Mouse (Mus musculus) MEL (cell line): ENCODE measurements around the gene Mss51. TPM values are rescaled to one million over a fixed set of nuclear protein-coding genes. Genes with fewer than 3 reads are reported as not detected.
A peak's percentile ranks its signal among the peaks of the same experiment; 100 is the strongest.

ENCODE experiments used
- DNase-seq: peaks from one replicate; pipeline ENCODE4 v3.0.0; 2011; ENCODE audit warnings: low read depth, low spot score
- H3K27ac ChIP-seq: 2 replicates; pipeline ENCODE4 v1.5.1; 2012; ENCODE audit warnings: low read depth, mild to moderate bottlenecking, control low read depth, low read length, moderate library complexity; ENCODE audit not compliant: control insufficient read depth
- H3K27me3 ChIP-seq, 2 experiments: fragments of 150-350 bp in 1 of 2; sonication (generic) in 1 of 2; 2 replicates each; pipeline ENCODE4 v1.6.1; 2012; ENCODE audit warnings: low read length in 2 of 2, mild to moderate bottlenecking in 2 of 2, improper control_type of control experiment in 1 of 2, moderate library complexity in 1 of 2; ENCODE audit not compliant: insufficient read depth in 2 of 2, control insufficient read depth in 1 of 2
- H3K36me3 ChIP-seq, 2 experiments: 2 replicates each; pipeline ENCODE4 v1.6.1; 2012 to 2014; ENCODE audit warnings: low read length in 2 of 2, improper control_type of control experiment in 1 of 2, inconsistent platforms in 1 of 2, mild to moderate bottlenecking in 1 of 2; ENCODE audit not compliant: insufficient read depth in 2 of 2, control insufficient read depth in 1 of 2
- H3K4me1 ChIP-seq, 2 experiments: fragments of 150-350 bp in 1 of 2; sonication (generic) in 1 of 2; 2 replicates each; pipeline ENCODE4 v1.6.1; 2012; ENCODE audit warnings: low read length in 2 of 2, improper control_type of control experiment in 1 of 2, mild to moderate bottlenecking in 1 of 2; ENCODE audit not compliant: insufficient read depth in 2 of 2, control insufficient read depth in 1 of 2
- H3K4me3 ChIP-seq, 2 experiments: fragments of 150-350 bp in 1 of 2; sonication (generic) in 1 of 2; 2 replicates each; pipeline ENCODE4 v1.5.1; 2012; ENCODE audit warnings: low read depth in 2 of 2, low read length in 2 of 2, mild to moderate bottlenecking in 2 of 2, moderate library complexity in 2 of 2, control low read depth in 1 of 2, improper control_type of control experiment in 1 of 2; ENCODE audit not compliant: control insufficient read depth in 1 of 2, insufficient read depth in 1 of 2
- H3K79me2 ChIP-seq: 2 replicates; pipeline ENCODE4 v1.6.1; 2012; ENCODE audit warnings: mild to moderate bottlenecking, low read length, moderate library complexity; ENCODE audit not compliant: control insufficient read depth, poor library complexity, insufficient read depth
- H3K9ac ChIP-seq: 2 replicates; pipeline ENCODE4 v1.6.1; 2012; ENCODE audit warnings: low read depth, mild to moderate bottlenecking, control low read depth, low read length, moderate library complexity; ENCODE audit not compliant: control insufficient read depth, poor library complexity, severe bottlenecking
- H3K9me3 ChIP-seq: fragments of 150-350 bp; sonication (generic); replicated peaks from 2 replicates; pipeline ENCODE4 v1.6.1; 2012; ENCODE audit warnings: mild to moderate bottlenecking, low read length, improper control_type of control experiment, moderate library complexity; ENCODE audit not compliant: insufficient read depth
- CHD1 ChIP-seq: IDR thresholded peaks from 2 replicates; pipeline ENCODE4 v1.6.1; 2012; ENCODE audit warnings: low read depth, mild to moderate bottlenecking, inconsistent platforms, low read length, improper control_type of control experiment
- CHD2 ChIP-seq: IDR thresholded peaks from 2 replicates; pipeline ENCODE4 v1.6.1; 2011; ENCODE audit warnings: low read length, improper control_type of control experiment
- CTCF ChIP-seq, 3 experiments: IDR thresholded peaks in 2 of 3; conservative IDR thresholded peaks in 1 of 3; 2 replicates each; pipeline ENCODE4 v1.5.1; 2011 to 2012; ENCODE audit warnings: low read length in 3 of 3, low read depth in 2 of 3, mild to moderate bottlenecking in 2 of 3, improper control_type of control experiment in 1 of 3, inconsistent platforms in 1 of 3, mixed read lengths in 1 of 3, moderate library complexity in 1 of 3; ENCODE audit not compliant: control insufficient read depth in 1 of 3, insufficient read depth in 1 of 3, poor library complexity in 1 of 3, severe bottlenecking in 1 of 3
- E2F4 ChIP-seq: IDR thresholded peaks from 2 replicates; pipeline ENCODE4 v1.6.1; 2011; ENCODE audit warnings: low read depth, low read length, improper control_type of control experiment, borderline replicate concordance
- ETS1 ChIP-seq: IDR thresholded peaks from 2 replicates; pipeline ENCODE4 v1.6.1; 2012; ENCODE audit warnings: low read depth, mild to moderate bottlenecking, inconsistent platforms, low read length, improper control_type of control experiment, moderate library complexity
- HCFC1 ChIP-seq: IDR thresholded peaks from 2 replicates; pipeline ENCODE4 v1.6.1; 2012; ENCODE audit warnings: low read depth, mild to moderate bottlenecking, inconsistent platforms, low read length, improper control_type of control experiment, moderate library complexity
- JUND ChIP-seq: IDR thresholded peaks from 2 replicates; pipeline ENCODE4 v1.6.1; 2011; ENCODE audit warnings: low read depth, mild to moderate bottlenecking, improper control_type of control experiment, low read length
- KAT2A ChIP-seq: conservative IDR thresholded peaks from 2 replicates; pipeline ENCODE4 v1.6.1; 2012; ENCODE audit warnings: low read depth, low read length, improper control_type of control experiment, inconsistent platforms
- MAX ChIP-seq: IDR thresholded peaks from 2 replicates; pipeline ENCODE4 v1.6.1; 2011; ENCODE audit warnings: low read length, improper control_type of control experiment
- MXI1 ChIP-seq: IDR thresholded peaks from 2 replicates; pipeline ENCODE4 v1.6.1; 2011; ENCODE audit warnings: mild to moderate bottlenecking, low read depth, low read length, improper control_type of control experiment
- NELFE ChIP-seq: IDR thresholded peaks from 2 replicates; pipeline ENCODE4 v1.6.1; 2011; ENCODE audit warnings: low read depth, low read length, improper control_type of control experiment
- NRF1 ChIP-seq: IDR thresholded peaks from 2 replicates; pipeline ENCODE4 v1.6.1; 2014; ENCODE audit warnings: low read depth, mild to moderate bottlenecking, inconsistent platforms, low read length, improper control_type of control experiment, moderate library complexity; ENCODE audit not compliant: poor library complexity, insufficient read depth, severe bottlenecking
- POLR2AphosphoS2 ChIP-seq: IDR thresholded peaks from 2 replicates; pipeline ENCODE4 v1.6.1; 2011; ENCODE audit warnings: low read length, improper control_type of control experiment
- POLR2AphosphoS5 ChIP-seq: IDR thresholded peaks from 2 replicates; pipeline ENCODE4 v1.6.1; 2012; ENCODE audit warnings: low read depth, borderline replicate concordance, mild to moderate bottlenecking, inconsistent platforms, low read length, moderate library complexity, mixed read lengths
- SIN3A ChIP-seq: IDR thresholded peaks from 2 replicates; pipeline ENCODE4 v1.6.1; 2012; ENCODE audit warnings: low read length, improper control_type of control experiment, inconsistent platforms
- SMC3 ChIP-seq: IDR thresholded peaks from 2 replicates; pipeline ENCODE4 v1.6.1; 2011; ENCODE audit warnings: low read depth, low read length, improper control_type of control experiment
- TAL1 ChIP-seq: IDR thresholded peaks from 2 replicates; pipeline ENCODE4 v1.6.1; 2012; ENCODE audit warnings: mild to moderate bottlenecking, inconsistent platforms, low read length, moderate library complexity, mixed read lengths
- TBP ChIP-seq: IDR thresholded peaks from 2 replicates; pipeline ENCODE4 v1.8.0; 2011; ENCODE audit warnings: low read depth, low read length, improper control_type of control experiment
- TCF12 ChIP-seq: IDR thresholded peaks from 2 replicates; pipeline ENCODE4 v1.6.1; 2014; ENCODE audit warnings: low read depth, mild to moderate bottlenecking, inconsistent platforms, low read length, improper control_type of control experiment, moderate library complexity
- UBTF ChIP-seq: IDR thresholded peaks from 2 replicates; pipeline ENCODE4 v1.6.1; 2012; ENCODE audit warnings: low read depth, mild to moderate bottlenecking, inconsistent platforms, low read length, improper control_type of control experiment, moderate library complexity, borderline replicate concordance; ENCODE audit not compliant: insufficient read depth
- USF2 ChIP-seq, 2 experiments: IDR thresholded peaks; 2 replicates each; pipeline ENCODE4 v1.6.1; 2011 to 2012; ENCODE audit warnings: improper control_type of control experiment in 2 of 2, low read length in 2 of 2, borderline replicate concordance in 1 of 2, inconsistent platforms in 1 of 2, low read depth in 1 of 2, mild to moderate bottlenecking in 1 of 2; ENCODE audit not compliant: insufficient read depth in 1 of 2
- ZKSCAN1 ChIP-seq: IDR thresholded peaks from 2 replicates; pipeline ENCODE4 v1.6.1; 2012; ENCODE audit warnings: low read depth, mild to moderate bottlenecking, inconsistent platforms, low read length, improper control_type of control experiment, moderate library complexity
- ZMIZ1 ChIP-seq: IDR thresholded peaks from 2 replicates; pipeline ENCODE4 v1.6.1; 2012; ENCODE audit warnings: low read depth, mild to moderate bottlenecking, inconsistent platforms, low read length, improper control_type of control experiment, moderate library complexity
- polyA plus RNA-seq, 2 experiments: library from polyadenylated mRNA; stranded (reverse) in 1 of 2; unstranded in 1 of 2; fragments of >175 nt in 1 of 2; fragments of >200 nt in 1 of 2; gene quantifications; 2 replicates each; pipeline versions ENCODE4 v1.2.1 to v1.2.4; 2012; ENCODE audit warnings: low replicate concordance in 2 of 2, low read depth in 1 of 2; ENCODE audit not compliant: insufficient read length in 2 of 2, insufficient read depth in 1 of 2, missing spikeins in 1 of 2
- total RNA-seq: library from RNA; depleted of rRNA; stranded (reverse); fragments of 300-350 nt; gene quantifications from 2 replicates; pipeline ENCODE4 v1.2.3, GENCODE M21; 2012

Gene Mss51
- total and polyA plus RNA-seq, 3 experiments, result 0.62 to 1.1 TPM; not detected in 1

- Histone ChIP-seq H3K79me2 (no peaks in the 10 kb centered on the region), H3K4me1 (peaks cover 0 to 6% of the 10 kb centered on the region in 2 experiments; a peak in 2 of 4 replicates), H3K27ac (no peak within 1 kb of the TSS), H3K9me3 (no peaks in the 10 kb centered on the region), H3K9ac (peak within 1 kb of the TSS; percentile 24; the same call in 1 of the 2 replicates), H3K36me3 (peaks cover 0 to 5% of the 10 kb centered on the region in 2 experiments; a peak in 2 of 4 replicates), H3K27me3 (no peaks in the 10 kb centered on the region), H3K4me3 (peak within 1 kb of the TSS; percentile 45 to 48)
- peak; percentile 85 for DNase-seq
- peak; percentile 51 for TF ChIP-seq MXI1
- TF ChIP-seq POLR2AphosphoS2, result no peak
- TF ChIP-seq SIN3A, result peak; percentile 85
- TF ChIP-seq KAT2A, result no peak
- TF ChIP-seq TAL1, result no peak
- TF ChIP-seq HCFC1, result peak; percentile 49; the same call in 1 of the 2 replicates
- TF ChIP-seq CHD2, result peak; percentile 90
- no peak for TF ChIP-seq CHD1
- no peak for TF ChIP-seq ZMIZ1
- TF ChIP-seq MAX, result no peak
- no peak for TF ChIP-seq TCF12
- no peak for TF ChIP-seq JUND
- no peak for TF ChIP-seq ZKSCAN1
- TF ChIP-seq TBP, result no peak
These were observed 44.9 kb downstream of the Mss51 start, which contains the start of gene Cfap70 for GRCm38 (mm10) chr14:20451765-20452331. Cfap70 (minus strand) TSS chr14:20452226.

- H3K27me3 ChIP-seq, result no peaks in the 10 kb centered on the region
- DNase-seq, result peak; percentile 17
- no peaks in the 10 kb centered on the region for H3K79me2 ChIP-seq
- no peaks in the 10 kb centered on the region for H3K9me3 ChIP-seq
- H3K4me1 ChIP-seq, result peaks cover 0 to 6% of the 10 kb centered on the region in 2 experiments; a peak in 2 of 4 replicates
- H3K27ac ChIP-seq, result no peak overlapping the region
- H3K4me3 ChIP-seq, result peak overlapping the region in 1 of 2 experiments; percentile 48; a peak in 2 of 4 replicates
- TF ChIP-seq MAX, result no peak
- TF ChIP-seq MXI1, result no peak
- no peak for TF ChIP-seq NELFE
- no peak for TF ChIP-seq USF2 (IDR thresholded peaks at IDR 0.05; ENCODE audit: borderline replicate concordance in 1 of 2, insufficient read depth in 1 of 2, low read depth in 1 of 2, low read length in 2 of 2)
- no peak for TF ChIP-seq TCF12
- no peak for TF ChIP-seq JUND
- no peak for TF ChIP-seq CTCF (IDR thresholded peaks at IDR 0.05 in 2 of 3, conservative IDR thresholded peaks at IDR 0.05 in 1 of 3; ENCODE audit: control insufficient read depth in 1 of 3, insufficient read depth in 1 of 3, low read depth in 2 of 3, low read length in 3 of 3, poor library complexity in 1 of 3, severe bottlenecking in 1 of 3)
- no peak for TF ChIP-seq SMC3
- no peak for TF ChIP-seq CHD1
- no peak for TF ChIP-seq POLR2AphosphoS5
- no peak for TF ChIP-seq E2F4
- no peak for TF ChIP-seq HCFC1
- no peak for TF ChIP-seq NRF1
- no peak for TF ChIP-seq TAL1
- TF ChIP-seq UBTF, result no peak
- TF ChIP-seq SIN3A, result no peak
- no peak for TF ChIP-seq CHD2
- TF ChIP-seq POLR2AphosphoS2, result no peak
- no peak for TF ChIP-seq ETS1
- peaks cover 0 to 5% of the 10 kb centered on the region in 2 experiments; a peak in 2 of 4 replicates for H3K36me3 ChIP-seq
- no peak overlapping the region for H3K9ac ChIP-seq
These were observed 45.4 kb downstream of the Mss51 start for GRCm38 (mm10) chr14:20451302-20451701.
